Mouse (Mus musculus): Measurements from ENCODE around the gene Gm3776. TPM values are rescaled to one million over a fixed set of nuclear protein-coding genes. Genes with fewer than 3 reads are reported as not detected.

Gene Gm3776
- 16.8 and 29.2 TPM in 2 replicates for polyA plus RNA-seq (2012; rRNA removed)

DNA sequence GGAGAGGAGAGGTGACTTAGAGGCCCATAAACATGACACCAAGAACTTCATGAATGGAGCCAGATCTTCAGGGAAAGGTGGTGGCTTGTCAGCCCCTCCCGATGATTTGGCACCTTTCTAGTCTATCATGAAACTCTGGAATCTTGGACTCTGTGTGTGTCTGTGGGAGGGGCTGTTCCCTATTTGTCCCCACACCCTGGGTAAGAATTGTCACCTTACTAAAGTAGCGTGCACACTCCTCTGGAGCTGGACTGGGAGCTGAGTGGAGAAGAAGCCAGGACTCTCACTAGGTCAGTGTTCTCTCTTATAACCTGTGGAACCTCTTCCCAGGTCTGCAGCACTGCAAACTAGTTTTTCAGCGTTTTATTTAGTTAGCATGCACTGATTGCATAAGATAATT is at the start of gene Gm3776:
Gene Gm3776 (plus strand): TSS at position 216 of the 400 bp plus-strand sequence.

GRCm38 (mm10) chr9:78230461-78230860 is 26.5 kb upstream of the Gm3776 start, which contains the start of gene Gsta1:
TSS of gene Gsta1 (plus strand) at chr9:78230656.

DNA sequence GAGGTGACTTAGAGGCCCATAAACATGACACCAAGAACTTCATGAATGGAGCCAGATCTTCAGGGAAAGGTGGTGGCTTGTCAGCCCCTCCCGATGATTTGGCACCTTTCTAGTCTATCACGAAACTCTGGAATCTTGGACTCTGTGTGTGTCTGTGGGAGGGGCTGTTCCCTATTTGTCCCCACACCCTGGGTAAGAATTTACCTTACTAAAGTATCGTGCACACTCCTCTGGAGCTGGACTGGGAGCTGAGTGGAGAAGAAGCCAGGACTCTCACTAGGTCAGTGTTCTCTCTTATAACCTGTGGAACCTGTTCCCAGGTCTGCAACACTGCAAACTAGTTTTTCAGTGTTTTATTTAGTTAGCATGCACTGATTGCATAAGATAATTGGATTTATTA is 32.8 kb downstream of the Gm3776 start, which contains the start of gene Gm10639:
Gene Gm10639 (plus strand): TSS at position 201 of the 400 bp plus-strand sequence.

GRCm38 (mm10) chr9:78314696-78315095 is 57.8 kb downstream of the Gm3776 start, which contains the start of gene Omt2a:
TSS of gene Omt2a (minus strand) at chr9:78314796.

Other genes starting within 250 kb of the Gm3776 start
- gene Gcm1, start 205.2 kb upstream of the Gm3776 start, polyA plus RNA-seq (2012; rRNA removed), result not detected in 2 replicates
- 59.6 and 73.7 TPM in 2 replicates for gene Fbxo9, start 148.1 kb upstream of the Gm3776 start, polyA plus RNA-seq (2012; rRNA removed)
- gene Ick, start 147.9 kb upstream of the Gm3776 start, polyA plus RNA-seq (2012; rRNA removed), result 16.3 and 16.4 TPM in 2 replicates
- gene Gsta4, start 74.4 kb upstream of the Gm3776 start, polyA plus RNA-seq (2012; rRNA removed), result 181 and 246 TPM in 2 replicates
- gene Gsta1, start 26.5 kb upstream of the Gm3776 start, polyA plus RNA-seq (2012; rRNA removed), result 149 and 298 TPM in 2 replicates
- gene Gm10639, start 32.8 kb downstream of the Gm3776 start, polyA plus RNA-seq (2012; rRNA removed), result 0.29 TPM in 1 of 2 replicates, not detected in the other
- gene Omt2a, start 57.7 kb downstream of the Gm3776 start, polyA plus RNA-seq (2012; rRNA removed), result not detected in 2 replicates
- gene Omt2b, start 70.5 kb downstream of the Gm3776 start, polyA plus RNA-seq (2012; rRNA removed), result not detected in 2 replicates
- 2.8 and 4.3 TPM in 2 replicates for gene Gsta2, start 98.7 kb downstream of the Gm3776 start, polyA plus RNA-seq (2012; rRNA removed)
- gene Dppa5a, start 111.0 kb downstream of the Gm3776 start, polyA plus RNA-seq (2012; rRNA removed), result 0.45 TPM in 1 of 2 replicates, not detected in the other
- 0.05 TPM in 1 of 2 replicates, not detected in the other for gene Ooep, start 121.6 kb downstream of the Gm3776 start, polyA plus RNA-seq (2012; rRNA removed)
- 0.03 TPM in 1 of 2 replicates, not detected in the other for gene Ddx43, start 138.6 kb downstream of the Gm3776 start, polyA plus RNA-seq (2012; rRNA removed)
- 0.39 and 0.67 TPM in 2 replicates for gene Cgas, start 186.1 kb downstream of the Gm3776 start, polyA plus RNA-seq (2012; rRNA removed)
- gene Mto1, start 191.1 kb downstream of the Gm3776 start, polyA plus RNA-seq (2012; rRNA removed), result 8.1 and 11.3 TPM in 2 replicates
- gene Gm17324, start 191.7 kb downstream of the Gm3776 start, polyA plus RNA-seq (2012; rRNA removed), result 0.11 TPM in 1 of 2 replicates, not detected in the other
- gene Eef1a1, start 232.0 kb downstream of the Gm3776 start, polyA plus RNA-seq (2012; rRNA removed), result 470 and 480 TPM in 2 replicates